9 mouse cellular contexts compared by ENCODE assay signal in genomic region chr9:34954212-34954611, GRCm38 (mm10).
DNase-seq lines count a peak whose midpoint lies in the region; ATAC-seq and TF ChIP-seq lines count a peak whose summit lies in the region.
"Had no signal": no experiment of that assay in that cellular context is flagged by ENCODE, and none has a peak within 500 bp of the region (broad histone marks: within the 10 kb centered on the region; RNA-seq: fewer than 3 reads in every experiment).

No protein-coding gene starts in this region.

- H3K79me2 ChIP-seq in CH12.LX (replicated peaks; ENCODE audit: control insufficient read depth, extremely low read depth, insufficient read depth, poor library complexity, severe bottlenecking), result no peaks in the 10 kb centered on the region

- TF ChIP-seq EP300 in CH12.LX (IDR thresholded peaks at IDR 0.05; ENCODE audit: low read length), result no peak

- peak; percentile 54 for TF ChIP-seq RAD21 in CH12.LX (IDR thresholded peaks at IDR 0.05; ENCODE audit: low read depth, low read length)

- ATAC-seq in Patski, result no peak
- ATAC-seq in forebrain, embryonic 14.5 days, result no peak
- peak; percentile 58; the same call in 1 of the 2 replicates for ATAC-seq in midbrain, postnatal 0 days (ENCODE audit: low FRiP score)
- ATAC-seq in monocyte, adult 5-6 weeks (replicated peaks; ENCODE audit: insufficient number of reproducible peaks, low FRiP score, low TSS enrichment, poor library complexity, severe bottlenecking), result no peak

- DNase-seq in kidney, adult 9 months, result peak; percentile 14
- no peak for DNase-seq in kidney, adult 18-20 months
- DNase-seq in CH12.LX (ENCODE audit: extremely low read depth), result peak; percentile 38
- DNase-seq in Patski (ENCODE audit: low read depth, low spot score), result no peak
- DNase-seq in forebrain, embryonic 14.5 days (ENCODE audit: low spot score), result peak; percentile 69
- DNase-seq in midbrain, postnatal 0 days (ENCODE audit: low spot score), result peak; percentile 77

- POLR2A ChIA-PET in Patski (lab: Charles Lee), result no interaction called here

- no peaks in the 10 kb centered on the region for H3K4me1 ChIP-seq in CH12.LX (ENCODE audit: control insufficient read depth in 1 of 2, insufficient read depth in 2 of 2)
- H3K4me1 ChIP-seq in forebrain, embryonic 14.5 days (ENCODE audit: control insufficient read depth, insufficient read depth, low read length), result no peaks in the 10 kb centered on the region
- H3K4me1 ChIP-seq in midbrain, postnatal 0 days (ENCODE audit: insufficient read depth, low read length), result no peaks in the 10 kb centered on the region
- H3K4me1 ChIP-seq: limb, embryonic 12.5 days had no signal

- 62% methylated on average over 5 of the region's 5 CpGs for WGBS in forebrain, embryonic 14.5 days
- 60% methylated on average over 5 of the region's 5 CpGs for WGBS in midbrain, postnatal 0 days

- peaks cover 34% of the 10 kb centered on the region for H3K27me3 ChIP-seq in CH12.LX (replicated peaks)
- no peaks in the 10 kb centered on the region for H3K27me3 ChIP-seq in Patski
- H3K27me3 ChIP-seq in forebrain, embryonic 14.5 days (replicated peaks; ENCODE audit: control insufficient read depth, insufficient read depth, low read length), result no peaks in the 10 kb centered on the region
- no peaks in the 10 kb centered on the region for H3K27me3 ChIP-seq in midbrain, postnatal 0 days (ENCODE audit: insufficient read depth, low read length)
- H3K27me3 ChIP-seq: limb, embryonic 12.5 days had no signal

- no peak overlapping the region for H3K4me3 ChIP-seq in CH12.LX (replicated peaks in 1 of 3; ENCODE audit: low read depth in 2 of 3, low read length in 2 of 3, poor library complexity in 1 of 3)
- no peak overlapping the region for H3K4me3 ChIP-seq in forebrain, embryonic 14.5 days (ENCODE audit: low read depth, low read length)
- no peak overlapping the region for H3K4me3 ChIP-seq in midbrain, postnatal 0 days (ENCODE audit: low read depth, low read length)
- H3K4me3 ChIP-seq: erythroblast, embryonic 14.5 days; limb, embryonic 12.5 days had no signal

- H3K4me2 ChIP-seq in CH12.LX (ENCODE audit: insufficient read depth, low read depth, poor library complexity, severe bottlenecking), result no peak overlapping the region
- no peak overlapping the region for H3K4me2 ChIP-seq in forebrain, embryonic 14.5 days (ENCODE audit: low read length)
- no peak overlapping the region for H3K4me2 ChIP-seq in midbrain, postnatal 0 days (ENCODE audit: low read depth, low read length, poor library complexity, severe bottlenecking)
- H3K4me2 ChIP-seq: limb, embryonic 12.5 days had no signal

- TF ChIP-seq CTCF in CH12.LX (conservative IDR thresholded peaks at IDR 0.05 in 1 of 2, IDR thresholded peaks at IDR 0.05 in 1 of 2; ENCODE audit: low read depth in 2 of 2, low read length in 2 of 2), result peak in 1 of 2 experiments; percentile 61; a peak in 2 of 4 replicates
- TF ChIP-seq CTCF in Patski (IDR thresholded peaks at IDR 0.05), result peak; percentile 61
- TF ChIP-seq CTCF in midbrain, postnatal 0 days (IDR thresholded peaks at IDR 0.05), result peak; percentile 77

- CTCF ChIA-PET in Patski (lab: Charles Lee), result interaction anchor here (1.2 to 1.4 kb wide), 2 partner anchors 16 to 19 kb away, joined by 3 to 4 read pairs; no protein-coding TSS in a partner anchor

- H3K9me3 ChIP-seq in CH12.LX (replicated peaks; ENCODE audit: low read length), result no peaks in the 10 kb centered on the region
- no peaks in the 10 kb centered on the region for H3K9me3 ChIP-seq in forebrain, embryonic 14.5 days (replicated peaks; ENCODE audit: control insufficient read depth, low read length)
- no peaks in the 10 kb centered on the region for H3K9me3 ChIP-seq in midbrain, postnatal 0 days (ENCODE audit: low read length)
- H3K9me3 ChIP-seq: limb, embryonic 12.5 days had no signal

- no peak for TF ChIP-seq POLR2A in CH12.LX (IDR thresholded peaks at IDR 0.05; ENCODE audit: low read depth, low read length)

- no peaks in the 10 kb centered on the region for H3K36me3 ChIP-seq in CH12.LX (replicated peaks in 1 of 2; ENCODE audit: control insufficient read depth in 1 of 2, insufficient read depth in 1 of 2, low read length in 1 of 2)
- no peaks in the 10 kb centered on the region for H3K36me3 ChIP-seq in forebrain, embryonic 14.5 days (ENCODE audit: control insufficient read depth, insufficient read depth, low read length)
- H3K36me3 ChIP-seq in midbrain, postnatal 0 days (ENCODE audit: insufficient read depth, low read length), result no peaks in the 10 kb centered on the region
- H3K36me3 ChIP-seq: limb, embryonic 12.5 days had no signal

- no peak overlapping the region for H3K9ac ChIP-seq in CH12.LX (ENCODE audit: insufficient read depth, low read depth)
- H3K9ac ChIP-seq in forebrain, embryonic 14.5 days (ENCODE audit: low read length), result no peak overlapping the region
- no peak overlapping the region for H3K9ac ChIP-seq in midbrain, postnatal 0 days (replicated peaks; ENCODE audit: low read length, poor library complexity, severe bottlenecking)
- H3K9ac ChIP-seq: limb, embryonic 12.5 days had no signal

- no peak overlapping the region for H3K27ac ChIP-seq in CH12.LX (ENCODE audit: insufficient read depth, low read depth)
- no peak overlapping the region for H3K27ac ChIP-seq in forebrain, embryonic 14.5 days (ENCODE audit: low read depth, low read length)
- no peak overlapping the region for H3K27ac ChIP-seq in midbrain, postnatal 0 days (ENCODE audit: low read depth, low read length)
- H3K27ac ChIP-seq: limb, embryonic 12.5 days had no signal

- dilution Hi-C loops in CH12.LX (cut with MboI; ENCODE audit: extremely low pct_ligation_motif_present, extremely low pct_unique_long_range_greater_than_20kb, low sequenced_read_pairs), result no loop called here

- in situ Hi-C loops in CH12.LX (cut with MboI; ENCODE audit: low pct_ligation_motif_present, low pct_unique_long_range_greater_than_20kb, low sequenced_read_pairs) (no loop called here), Patski (cut with MboI; ENCODE audit: low pct_unique_long_range_greater_than_20kb) (no loop called here)

TF ChIP-seq in CH12.LX, 34 proteins besides CTCF, POLR2A, EP300 and RAD21:
- no peak for TF ChIP-seq USF2 (conservative IDR thresholded peaks at IDR 0.05; ENCODE audit: low read depth, low read length)
- TF ChIP-seq SMC3 (IDR thresholded peaks at IDR 0.05; ENCODE audit: low read depth, low read length), result peak; percentile 18
- TF ChIP-seq CHD2 (IDR thresholded peaks at IDR 0.05; ENCODE audit: low read length), result no peak
TF ChIP-seq in CH12.LX: peak in this region for 1.

Comparison
In these comparisons a context has a peak if more than half of its experiments do, and no peak if none do; other contexts are left out.
1. DNase-seq: peak in kidney, adult 9 months (single experiment), CH12.LX (single experiment), forebrain, embryonic 14.5 days (single experiment) and midbrain, postnatal 0 days (single experiment); none in kidney, adult 18-20 months (single experiment) and Patski (single experiment).